Mouse (Mus musculus) ES-E14 (cell line): ENCODE data around the gene Zbtb5.

Experiments used
- CHD2 ChIP-seq: IDR thresholded peaks from 2 replicates; pipeline ENCODE4 v1.6.1; 2014; ENCODE audit warnings: mild to moderate bottlenecking, low read depth, low read length, inconsistent platforms
- HCFC1 ChIP-seq: IDR thresholded peaks from 2 replicates; pipeline ENCODE4 v1.6.1; 2012; ENCODE audit warnings: low read length, inconsistent platforms, borderline replicate concordance; ENCODE audit not compliant: insufficient read depth
- MAFK ChIP-seq: IDR thresholded peaks from 2 replicates; pipeline ENCODE4 v1.6.1; 2014; ENCODE audit warnings: mild to moderate bottlenecking, low read depth, low read length, inconsistent platforms; ENCODE audit not compliant: insufficient read depth
- ZNF384 ChIP-seq: IDR thresholded peaks from 2 replicates; pipeline ENCODE4 v1.6.1; 2012; ENCODE audit warnings: low read depth, low read length, inconsistent platforms

DNA sequence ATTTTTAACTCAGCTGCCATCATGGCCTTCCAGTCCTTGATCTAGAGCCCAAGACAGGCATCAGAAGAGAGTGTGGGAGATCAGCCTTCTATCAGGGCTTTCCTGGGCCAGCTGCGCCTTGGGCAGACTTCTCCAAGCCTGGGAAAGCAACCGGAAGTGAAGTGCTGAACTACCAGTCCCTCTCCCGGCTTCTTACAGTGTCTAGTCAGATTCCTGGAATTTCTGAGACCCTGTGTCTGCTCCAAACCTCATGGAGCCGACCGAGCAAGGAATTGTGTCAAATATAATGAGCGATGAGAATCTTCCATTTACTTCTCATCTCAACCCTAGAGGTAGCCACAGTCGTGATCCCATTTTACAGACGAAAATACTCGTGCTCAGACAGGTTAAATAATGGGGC is 53.4 kb downstream of the Zbtb5 start:
- TF ChIP-seq MAFK (no peak), CHD2 (no peak), HCFC1 (no peak), ZNF384 (no peak)
